Mouse (Mus musculus): ENCODE measurements at regions not wholly inside any gene's neighbourhood (a gene's known extent, or its start where the extent isn't known, plus 50 kb on each side); places are given as distances from the start of the nearest gene placed in this dataset.
A peak's percentile ranks its signal among the peaks of the same experiment; 100 is the strongest.

DNA sequence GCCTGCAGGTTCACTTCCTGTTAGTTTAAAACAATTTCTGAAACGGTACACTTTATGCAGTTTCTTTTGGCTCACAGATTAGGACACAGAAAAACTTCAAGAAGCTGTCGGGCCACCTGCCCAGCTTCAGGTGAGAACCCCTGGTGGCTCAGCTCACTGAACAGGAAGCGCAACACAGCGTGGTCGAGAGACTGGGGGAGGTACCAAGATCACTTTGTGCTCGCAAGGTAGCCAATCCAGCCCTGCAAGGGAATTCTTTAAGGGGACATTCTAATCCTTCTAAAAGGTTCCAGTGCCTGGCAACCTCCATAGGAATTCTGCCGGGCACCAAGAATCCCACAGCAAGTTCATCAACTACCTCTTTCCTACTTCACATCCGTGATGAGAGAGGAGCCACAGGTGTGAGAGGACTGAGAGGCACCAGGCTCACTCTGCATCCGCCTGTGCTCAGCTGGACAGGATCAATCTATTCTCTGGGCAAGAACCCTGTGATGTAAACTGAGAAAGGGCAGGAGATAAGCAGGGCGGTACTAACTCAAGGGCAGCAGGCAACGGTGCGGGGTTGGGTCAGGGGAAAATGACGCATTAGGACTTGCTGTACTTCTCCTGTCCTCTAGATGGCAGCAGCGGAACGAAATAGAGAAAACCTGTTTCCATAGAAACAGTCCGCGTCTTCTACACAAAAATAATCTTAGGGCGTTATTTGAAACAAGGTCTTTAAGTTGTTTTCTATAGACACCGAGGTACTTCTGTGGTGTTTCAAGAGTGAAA, 63.7 kb upstream of the Fxr1 start:
- TF ChIP-seq CTCF (IDR thresholded peaks at IDR 0.05; ENCODE audit: borderline replicate concordance, insufficient read depth, low read length) = peak; percentile 73
- TF ChIP-seq POLR2A (IDR thresholded peaks at IDR 0.05; ENCODE audit: low read depth, low read length) = no peak

Data from embryonic fibroblast, embryonic 13.5 days (primary cell).